Mouse (Mus musculus) intestine, embryonic 15.5 days (tissue): ENCODE data around the gene Gm14151. TPM values are rescaled to one million over a fixed set of nuclear protein-coding genes. Genes with fewer than 3 reads are reported as not detected.
"Not testable (repeated sequence)": the region's sequence is repeated elsewhere in the genome, so short reads cannot be mapped to it uniquely, and the experiment has no call there.

ENCODE experiments used
- ATAC-seq: fragments of 200-750 bp; cut with Nextera tagmentation; 2 replicates; pipeline ENCODE4 v1.8.0; 2017; ENCODE audit warnings: moderate TSS enrichment, moderate library complexity
- H3K27ac ChIP-seq: fragments of 300-500 bp; sonication (generic); 2 replicates; pipeline ENCODE4 v1.5.1; 2015; ENCODE audit warnings: mild to moderate bottlenecking, inconsistent platforms
- H3K27me3 ChIP-seq: fragments of 300-500 bp; sonication (generic); replicated peaks from 2 replicates; pipeline ENCODE4 v1.6.1; 2015; ENCODE audit warnings: inconsistent platforms
- H3K36me3 ChIP-seq: fragments of 300-500 bp; sonication (generic); 2 replicates; pipeline ENCODE4 v1.6.1; 2015; ENCODE audit warnings: inconsistent platforms
- H3K4me1 ChIP-seq: fragments of 300-500 bp; sonication (generic); replicated peaks from 2 replicates; pipeline ENCODE4 v1.6.1; 2015; ENCODE audit warnings: inconsistent platforms
- H3K4me2 ChIP-seq: fragments of 300-500 bp; sonication (generic); replicated peaks from 2 replicates; pipeline ENCODE4 v1.6.1; 2015; ENCODE audit warnings: mild to moderate bottlenecking, inconsistent platforms
- H3K4me3 ChIP-seq: fragments of 300-500 bp; sonication (generic); replicated peaks from 2 replicates; pipeline ENCODE4 v1.5.1; 2015; ENCODE audit warnings: inconsistent platforms
- H3K9ac ChIP-seq: fragments of 300-500 bp; sonication (generic); 2 replicates; pipeline ENCODE4 v1.6.1; 2015; ENCODE audit warnings: inconsistent platforms
- H3K9me3 ChIP-seq: fragments of 300-500 bp; sonication (generic); 2 replicates; pipeline ENCODE4 v1.6.1; 2016; ENCODE audit warnings: inconsistent platforms
- WGBS: fragments of 180-500 bp; shearing (Covaris S2); methylation state at CpG from one replicate; pipeline ENCODE4 v1.1.7; 2015; 5-methylcytosine and 5-hydroxymethylcytosine counted together
- polyA plus RNA-seq: library from polyadenylated mRNA; unstranded; fragments of >200 nt; fragmentation: Nextera tagmentation; extraction: Ambion mirVana; gene quantifications from 2 replicates; pipeline ENCODE4 v1.2.1, GENCODE M21; 2015

The Gm14151 gene
- not detected in 2 replicates for polyA plus RNA-seq

DNA sequence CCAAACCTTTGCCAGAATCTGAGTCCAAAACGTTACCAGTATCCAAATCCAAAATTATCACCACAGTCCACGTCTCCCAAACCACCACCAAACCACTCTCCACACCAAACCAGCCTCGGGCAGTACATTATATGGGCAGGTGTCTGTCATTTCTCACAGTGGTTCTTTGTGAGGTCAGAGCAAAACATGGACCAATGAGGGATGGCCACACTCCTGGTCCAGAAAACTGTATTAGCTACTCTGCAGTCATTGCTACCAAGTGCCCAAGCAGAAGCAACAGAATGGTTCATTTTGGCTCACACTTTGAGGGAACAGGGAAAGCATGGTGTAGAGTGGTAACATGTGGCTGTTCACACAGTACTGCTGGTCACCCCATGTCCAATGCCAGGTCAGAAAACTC lies at the start of gene Gm14151:
Gm14151 (minus strand) TSS at position 101 of the 400 bp plus-strand sequence.
- not testable (repeated sequence) for ATAC-seq
- no CpG with 5 or more reads among the region's 3 CpGs for WGBS

GRCm38 (mm10) chr2:151097945-151098344 lies 5.8 kb upstream of the Gm14151 start, which contains the start of gene Gm14147:
TSS of gene Gm14147 (plus strand) at chr2:151098245.
- H3K9me3 ChIP-seq, H3K4me3 ChIP-seq, H3K27me3 ChIP-seq, H3K36me3 ChIP-seq, ATAC-seq, H3K9ac ChIP-seq, H3K4me1 ChIP-seq, H3K4me2 ChIP-seq, H3K27ac ChIP-seq: not testable (repeated sequence)
- no CpG with 5 or more reads among the region's 3 CpGs for WGBS

More for the DNA sequence above, at the start of gene Gm14151:
- not testable (repeated sequence) for H3K9ac ChIP-seq, H3K4me2 ChIP-seq, H3K27ac ChIP-seq, H3K4me1 ChIP-seq, H3K36me3 ChIP-seq, H3K4me3 ChIP-seq, H3K9me3 ChIP-seq, H3K27me3 ChIP-seq

DNA sequence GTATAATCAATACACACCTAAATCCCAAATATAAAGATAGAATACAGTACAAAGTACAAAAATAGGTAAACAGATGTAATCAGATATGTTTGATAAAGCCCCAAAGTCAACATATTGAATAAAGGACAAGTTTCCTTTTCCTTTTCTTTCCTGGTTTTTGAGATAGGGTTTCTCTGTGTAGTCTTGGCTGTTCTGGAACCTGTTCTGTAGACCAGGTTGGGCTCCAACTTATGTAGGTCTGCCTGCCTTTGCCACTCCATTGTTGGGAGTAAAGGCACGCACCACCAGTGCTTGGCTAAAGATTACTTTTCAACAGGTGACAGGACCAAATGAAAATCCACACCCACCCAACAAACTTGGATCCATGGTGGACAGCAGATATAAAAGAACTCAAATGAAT lies 35.5 kb downstream of the Gm14151 start:
- no peak overlapping the region for H3K27ac ChIP-seq
- H3K4me1 ChIP-seq = no peaks in the 10 kb centered on the region
- no peaks in the 10 kb centered on the region for H3K36me3 ChIP-seq
- H3K4me2 ChIP-seq = no peak overlapping the region
- no peak for ATAC-seq
- WGBS = 89% methylated on average over 1 of the region's 1 CpGs
- no peak overlapping the region for H3K4me3 ChIP-seq
- H3K9me3 ChIP-seq = no peaks in the 10 kb centered on the region
- no peak overlapping the region for H3K9ac ChIP-seq
- no peaks in the 10 kb centered on the region for H3K27me3 ChIP-seq

DNA sequence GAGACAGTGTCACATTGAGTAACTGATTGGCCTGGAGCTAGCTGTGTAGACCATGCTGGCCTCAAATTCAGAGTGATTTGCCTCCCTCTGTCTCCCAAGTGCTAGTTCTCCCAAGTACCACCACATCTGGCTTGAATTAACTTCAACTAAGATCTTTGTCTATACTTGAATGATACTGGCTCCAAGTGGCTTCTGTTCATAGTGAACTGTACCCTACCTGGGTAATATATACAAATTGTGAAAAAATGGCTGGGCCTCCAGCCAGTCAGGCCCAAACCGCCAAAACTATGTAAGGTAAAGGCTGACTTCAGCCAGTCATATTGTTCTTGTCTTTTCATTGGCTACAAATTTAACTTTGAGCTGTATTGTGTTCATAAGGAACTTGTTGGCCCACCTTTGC lies 51.7 kb downstream of the Gm14151 start:
- Histone ChIP-seq H3K27me3 (no peaks in the 10 kb centered on the region), H3K4me1 (no peaks in the 10 kb centered on the region), H3K9me3 (no peaks in the 10 kb centered on the region), H3K4me3 (no peak overlapping the region), H3K9ac (no peak overlapping the region), H3K27ac (no peak overlapping the region), H3K4me2 (no peak overlapping the region), H3K36me3 (no peaks in the 10 kb centered on the region)
- no peak for ATAC-seq
- 92% methylated on average over 1 of the region's 1 CpGs for WGBS

GRCm38 (mm10) chr2:151039726-151040125 lies 52.4 kb downstream of the Gm14151 start:
- H3K4me2 ChIP-seq = peak overlapping the region; percentile 84
- WGBS = 28% methylated on average over 8 of the region's 8 CpGs
- peak overlapping the region; percentile 73 for H3K9ac ChIP-seq
- peak; percentile 42 for ATAC-seq
- no peaks in the 10 kb centered on the region for H3K36me3 ChIP-seq
- H3K9me3 ChIP-seq = no peaks in the 10 kb centered on the region
- no peaks in the 10 kb centered on the region for H3K27me3 ChIP-seq
- H3K4me3 ChIP-seq = peak overlapping the region; percentile 94
- H3K4me1 ChIP-seq = no peaks in the 10 kb centered on the region
- H3K27ac ChIP-seq = 0 out of 2 replicates have a peak overlapping the region, but pooled peaks have one; percentile 44

DNA sequence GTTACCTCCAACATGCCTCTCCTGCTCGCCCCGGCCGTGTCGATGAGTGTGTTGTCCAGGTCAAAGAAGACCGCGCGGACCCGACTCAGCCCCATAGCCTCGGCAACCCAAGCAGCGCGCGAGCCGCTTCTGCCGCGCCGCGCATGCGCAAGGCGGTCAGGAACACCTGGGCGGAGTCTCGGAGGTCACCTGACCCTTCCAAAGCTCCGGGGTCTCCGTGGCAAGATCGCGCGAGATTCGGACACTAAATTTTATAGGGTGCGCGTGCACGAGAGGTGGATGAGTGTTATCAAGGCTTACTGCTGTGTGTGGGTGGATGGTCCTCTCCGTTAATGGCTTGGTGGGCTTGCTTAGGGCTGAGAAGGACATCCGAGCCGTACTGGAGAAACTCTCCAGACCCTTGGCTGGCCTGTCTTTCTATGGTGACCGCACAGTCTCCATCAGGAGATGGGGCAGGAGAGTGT lies 52.9 kb downstream of the Gm14151 start, which contains the start of the genes Ninl and Nanp:
Ninl (minus strand) TSS at position 151 of the 464 bp plus-strand sequence.
Nanp (minus strand) TSS at position 167 of the 464 bp plus-strand sequence.
- under 1% methylated on average over 34 of the region's 34 CpGs for WGBS

GRCm38 (mm10) chr2:151038811-151039222 lies 53.3 kb downstream of the Gm14151 start:
- Histone ChIP-seq H3K4me2 (peak overlapping the region; percentile 84), H3K4me3 (peak overlapping the region; percentile 94), H3K27ac (peak overlapping the region; percentile 88), H3K9me3 (no peaks in the 10 kb centered on the region), H3K36me3 (no peaks in the 10 kb centered on the region), H3K9ac (peak overlapping the region; percentile 98), H3K27me3 (no peaks in the 10 kb centered on the region), H3K4me1 (no peaks in the 10 kb centered on the region)
- peak; percentile 84 for ATAC-seq
- under 1% methylated on average over 30 of the region's 30 CpGs for WGBS

More for the DNA sequence above, 52.9 kb downstream of the Gm14151 start, which contains the start of the genes Ninl and Nanp:
- Histone ChIP-seq H3K4me3 (peak within 1 kb of the TSS; percentile 94), H3K27me3 (no peaks in the 10 kb centered on the region), H3K4me2 (peak within 1 kb of the TSS; percentile 84), H3K9ac (peak within 1 kb of the TSS; percentile 98), H3K4me1 (no peaks in the 10 kb centered on the region), H3K36me3 (no peaks in the 10 kb centered on the region), H3K27ac (peak within 1 kb of the TSS; percentile 88), H3K9me3 (no peaks in the 10 kb centered on the region)
- peak; percentile 98 for ATAC-seq

GRCm38 (mm10) chr2:151037876-151038552 lies 54.1 kb downstream of the Gm14151 start:
- H3K27ac ChIP-seq = no peak overlapping the region
- no peaks in the 10 kb centered on the region for H3K27me3 ChIP-seq
- no peak; the same call in 1 of the 2 replicates for ATAC-seq
- peak overlapping the region; percentile 84 for H3K4me2 ChIP-seq
- no peaks in the 10 kb centered on the region for H3K4me1 ChIP-seq
- WGBS = 52% methylated on average over 18 of the region's 18 CpGs
- peak overlapping the region; percentile 94 for H3K4me3 ChIP-seq
- no peaks in the 10 kb centered on the region for H3K9me3 ChIP-seq
- peak overlapping the region; percentile 98 for H3K9ac ChIP-seq
- H3K36me3 ChIP-seq = no peaks in the 10 kb centered on the region

GRCm38 (mm10) chr2:151037292-151037691 lies 54.9 kb downstream of the Gm14151 start:
- H3K9ac ChIP-seq = no peak overlapping the region

More at GRCm38 (mm10) chr2:151037292-151037691, 54.9 kb downstream of the Gm14151 start:
- no peak overlapping the region for H3K27ac ChIP-seq
- no peaks in the 10 kb centered on the region for H3K27me3 ChIP-seq
- H3K9me3 ChIP-seq = no peaks in the 10 kb centered on the region
- peak overlapping the region; percentile 84 for H3K4me2 ChIP-seq
- no peak overlapping the region for H3K4me3 ChIP-seq
- no peaks in the 10 kb centered on the region for H3K36me3 ChIP-seq
- no peak for ATAC-seq
- WGBS = 86% methylated on average over 1 of the region's 1 CpGs
- no peaks in the 10 kb centered on the region for H3K4me1 ChIP-seq

Other genes with a start within 250 kb of the Gm14151 start
- gene Abhd12, start 187.6 kb downstream of the Gm14151 start, polyA plus RNA-seq = 52.5 and 53.3 TPM in 2 replicates
- gene Gins1, start 186.9 kb downstream of the Gm14151 start, polyA plus RNA-seq = 28.1 and 32.4 TPM in 2 replicates
- gene Ninl, start 53.0 kb downstream of the Gm14151 start, polyA plus RNA-seq = 6.5 and 6.7 TPM in 2 replicates
- gene Nanp, start 53.0 kb downstream of the Gm14151 start, polyA plus RNA-seq = 53.8 and 61.2 TPM in 2 replicates
- gene Gm14147, start 5.9 kb upstream of the Gm14151 start, polyA plus RNA-seq = not detected in 2 replicates